Mouse (Mus musculus) T-helper 1 cell (primary cell): Measurements from ENCODE around the gene Dennd1b.

Experiments used
- in situ Hi-C: fragments of 300-600 bp; cut with MboI, MseI; formaldehyde crosslinking; loops from one replicate; pipeline ENCODE4 v1.15.1; 2025; ENCODE audit warnings: high pct_unique_total_duplicates

Gene Dennd1b

DNA sequence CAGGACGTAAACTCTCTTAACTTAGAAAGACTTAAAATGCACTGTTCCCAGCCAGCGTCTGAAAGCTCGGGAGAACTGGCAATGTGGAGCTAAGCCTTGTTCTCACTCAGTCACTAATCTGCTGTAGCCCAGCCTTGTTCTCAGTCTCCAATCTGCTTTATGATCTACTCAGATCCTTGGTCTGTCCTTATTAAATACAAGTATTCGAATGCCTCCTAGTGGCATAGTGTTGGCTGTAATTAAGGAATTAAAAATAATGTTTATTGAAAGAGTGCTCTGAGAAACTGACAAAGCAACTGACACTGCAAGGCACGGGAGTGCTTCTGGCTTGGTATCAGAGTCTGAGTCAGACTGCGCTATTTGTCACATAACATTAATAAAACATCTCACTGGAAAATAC, 116.3 kb downstream of the Dennd1b start:
- in situ Hi-C loops: no loop called here

DNA sequence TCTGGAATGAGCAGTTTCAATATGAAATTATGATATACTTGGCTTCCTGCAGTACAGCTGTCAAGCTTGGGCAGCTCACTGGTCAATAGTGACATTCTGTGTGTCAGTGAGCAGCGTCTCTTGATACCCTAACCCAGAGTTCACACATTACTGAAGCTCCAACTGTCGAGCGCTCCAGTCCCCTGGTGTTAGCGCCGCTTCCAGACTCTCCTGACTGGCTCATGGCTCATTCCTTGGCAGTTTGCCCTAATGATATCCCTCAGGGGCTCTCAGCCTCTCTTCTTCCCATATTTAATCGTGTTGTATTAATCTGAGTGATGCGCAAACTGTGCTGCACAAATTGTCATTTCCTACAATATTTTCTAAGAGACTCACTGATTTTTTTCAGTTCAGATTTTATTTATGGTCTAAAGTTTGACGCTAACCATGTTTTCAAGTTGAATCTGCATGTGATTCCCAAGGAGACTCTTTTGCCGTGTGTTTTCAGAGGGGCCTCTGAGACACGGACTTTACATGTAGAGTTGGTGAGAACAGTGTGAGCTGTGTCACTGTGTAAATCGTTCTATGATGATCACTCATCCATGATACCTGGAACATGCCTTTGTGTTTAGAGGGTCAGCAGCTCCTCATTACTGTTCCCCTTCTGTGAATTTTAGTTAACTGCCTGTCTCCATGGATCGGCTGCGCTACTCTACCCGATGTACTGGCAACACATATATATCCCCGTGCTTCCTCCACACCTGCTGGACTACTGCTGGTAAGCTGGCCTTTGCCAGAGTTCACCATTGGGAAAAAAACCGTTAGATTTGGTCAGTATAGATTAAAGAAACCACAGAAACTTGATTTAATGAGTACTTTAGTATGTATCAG, 117.5 kb downstream of the Dennd1b start:
- in situ Hi-C loops: no loop called here

DNA sequence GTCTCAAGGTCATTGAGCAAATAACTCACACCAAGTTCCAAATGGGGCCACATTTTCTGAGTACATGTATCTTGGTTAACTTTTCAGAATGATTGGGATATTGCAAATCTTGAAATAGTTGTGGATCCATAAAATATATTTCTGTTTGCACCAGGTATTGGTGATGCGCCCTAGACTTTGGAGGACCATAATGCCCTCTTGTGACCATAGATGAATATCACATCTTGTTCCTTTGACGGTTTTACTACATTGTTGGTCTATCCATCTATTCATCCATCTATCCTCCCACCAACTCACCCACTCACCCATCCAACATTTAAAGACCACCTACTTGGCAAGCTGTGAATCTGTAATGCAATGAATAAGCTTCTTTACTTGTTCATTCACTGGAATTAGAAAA, 120.1 kb downstream of the Dennd1b start:
- in situ Hi-C loops: no loop called here

DNA sequence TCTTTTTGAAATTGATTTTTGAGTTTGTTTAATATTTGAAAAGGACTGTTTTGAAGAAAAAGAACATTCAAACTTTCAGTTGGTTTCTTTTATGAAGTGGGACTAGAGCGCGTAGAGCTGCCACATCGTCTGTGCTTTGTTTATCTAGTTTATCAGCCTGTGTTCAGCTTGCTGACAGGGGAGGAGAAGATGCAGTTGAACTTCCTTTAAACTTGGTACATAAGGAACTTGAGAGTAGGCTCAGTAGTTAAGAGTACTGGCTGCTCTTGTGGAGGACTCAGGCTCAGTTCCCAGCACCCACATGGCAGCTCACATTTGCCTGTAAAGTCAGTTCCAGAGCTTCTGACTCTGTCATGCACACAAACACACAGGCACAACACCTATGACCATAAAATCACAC, 124.3 kb downstream of the Dennd1b start:
- in situ Hi-C loops: no loop called here

DNA sequence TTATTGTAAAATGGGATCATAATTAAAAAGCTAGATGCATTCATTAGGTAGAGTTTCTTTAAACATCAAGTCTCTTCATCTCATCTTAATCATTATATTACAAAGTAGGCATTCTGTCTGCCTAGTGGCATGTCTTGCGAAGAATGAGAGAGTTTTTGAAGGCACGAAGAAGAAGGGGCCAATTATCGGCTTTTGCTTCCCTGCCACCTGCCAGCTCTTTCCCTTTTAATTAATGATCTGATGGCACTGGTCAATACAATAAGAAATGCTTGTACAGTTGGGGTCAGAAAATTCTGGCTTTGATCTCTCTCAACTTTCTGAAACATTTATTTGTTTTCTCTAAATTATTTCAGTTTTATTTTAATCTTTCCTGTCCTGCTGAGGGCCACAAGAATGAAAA, 127.5 kb downstream of the Dennd1b start:
- in situ Hi-C loops: no loop called here

DNA sequence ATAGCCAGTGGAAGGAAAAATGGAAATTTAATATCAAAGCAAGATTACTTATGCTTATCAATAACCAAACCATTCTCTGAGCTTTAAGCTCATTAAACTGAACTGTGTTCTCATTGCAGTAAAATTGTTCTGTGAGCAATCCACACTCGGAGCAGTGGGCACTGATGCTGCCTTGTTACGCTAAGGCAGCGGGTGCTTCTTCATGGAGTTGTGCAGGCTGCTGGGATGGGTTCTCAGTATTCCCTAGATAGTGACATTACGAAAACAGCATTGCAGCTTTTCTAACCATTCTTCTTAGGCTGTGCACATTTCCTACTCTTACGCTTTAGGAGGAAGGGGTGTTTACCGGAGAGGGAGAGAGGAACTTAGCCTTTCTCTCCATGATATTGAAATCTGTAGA, 128.5 kb downstream of the Dennd1b start:
- in situ Hi-C loops: no loop called here

DNA sequence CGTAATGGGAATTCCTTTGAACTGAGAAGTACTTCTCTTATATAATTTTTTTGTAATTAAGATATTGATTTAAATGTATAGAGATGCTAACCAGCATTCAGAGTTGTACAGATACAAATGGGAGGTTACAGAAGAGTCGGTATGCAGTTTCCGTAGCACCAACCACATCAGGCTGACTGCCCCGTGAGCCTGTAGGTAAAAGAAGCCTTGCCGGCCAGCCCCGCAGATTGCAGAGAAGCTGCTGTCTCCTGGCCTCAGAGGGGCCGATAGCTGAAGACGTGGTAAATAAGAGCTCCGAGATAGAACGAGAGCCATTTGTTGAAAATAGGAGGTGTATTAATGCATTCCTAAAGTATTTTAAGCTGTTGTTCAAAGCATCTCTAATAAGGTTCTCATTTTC, 128.9 kb downstream of the Dennd1b start:
- in situ Hi-C loops: no loop called here

DNA sequence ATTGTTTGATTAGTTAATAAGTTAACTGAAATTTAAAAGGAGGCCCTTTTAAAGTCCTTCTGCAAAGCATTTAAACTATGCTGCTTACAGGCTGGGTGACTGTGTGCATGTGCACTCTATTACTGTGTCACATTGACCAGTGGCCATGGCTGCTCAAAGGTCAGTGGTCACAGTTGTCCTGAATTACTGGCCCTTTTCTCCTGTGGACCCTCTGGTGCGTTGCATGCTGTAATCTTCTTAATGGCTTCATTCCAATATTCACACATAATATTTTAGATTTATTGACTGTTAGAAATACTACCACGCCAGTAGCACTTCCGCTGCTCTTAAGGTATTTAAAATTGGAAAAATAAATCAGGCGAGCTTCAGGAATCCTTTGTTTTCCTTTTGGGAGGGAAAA, 129.5 kb downstream of the Dennd1b start:
- in situ Hi-C loops: no loop called here

DNA sequence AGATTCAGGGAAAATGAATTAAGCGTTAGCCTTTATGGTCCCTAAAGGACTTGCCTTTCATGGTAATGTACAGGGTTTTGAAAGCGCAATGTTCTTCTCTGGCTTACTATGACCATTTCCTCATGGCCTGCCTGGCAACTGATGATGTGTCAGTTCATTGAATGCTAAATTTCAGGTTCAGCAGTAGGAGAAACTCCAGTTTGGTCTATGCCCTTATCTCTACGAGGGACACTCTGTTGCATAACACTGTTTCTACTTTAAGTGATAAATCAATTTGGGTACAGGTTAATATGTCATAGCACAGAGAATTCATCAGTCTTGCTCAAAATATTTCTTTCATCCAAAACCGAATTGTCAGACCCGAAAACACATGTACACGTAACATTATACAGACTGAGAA, 133.1 kb downstream of the Dennd1b start:
- in situ Hi-C loops: no loop called here

DNA sequence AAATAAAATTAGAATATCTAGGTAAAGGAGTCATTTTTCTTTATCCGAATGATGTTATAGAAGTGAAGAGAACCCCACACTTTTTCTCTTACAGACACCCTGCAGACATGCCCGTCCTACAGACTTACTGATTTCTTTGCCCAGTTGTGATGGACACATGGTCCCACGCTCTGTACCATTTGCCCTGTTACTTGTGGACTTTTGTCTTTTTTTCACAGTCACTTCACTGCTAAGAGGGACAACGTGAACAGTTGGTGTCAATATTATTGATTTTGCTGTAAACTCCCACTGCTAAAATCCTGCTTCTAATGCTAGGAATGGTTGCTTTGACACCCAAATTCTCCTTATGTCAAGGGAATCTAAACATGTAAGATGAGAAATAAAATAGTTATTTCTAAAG, 134.9 kb downstream of the Dennd1b start:
- in situ Hi-C loops: no loop called here

DNA sequence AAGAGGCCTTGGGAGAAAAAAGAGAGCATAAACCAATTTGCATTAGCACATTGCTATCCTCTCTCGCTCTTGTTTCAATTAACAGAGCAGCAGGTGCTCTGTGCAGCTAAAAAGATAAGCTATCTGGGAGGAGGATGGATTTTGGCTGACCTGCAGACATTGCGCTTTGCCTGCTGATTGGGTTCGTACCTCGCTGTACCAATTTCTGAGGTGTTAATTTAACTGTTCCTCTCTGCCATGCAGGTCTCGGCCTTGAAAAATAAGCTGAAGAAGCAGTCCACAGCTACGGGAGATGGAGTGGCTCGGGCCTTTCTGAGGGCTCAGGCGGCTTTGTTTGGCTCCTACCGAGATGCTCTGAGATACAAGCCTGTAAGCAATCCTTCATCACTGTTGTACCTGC, 138.5 kb downstream of the Dennd1b start:
- in situ Hi-C loops: no loop called here

DNA sequence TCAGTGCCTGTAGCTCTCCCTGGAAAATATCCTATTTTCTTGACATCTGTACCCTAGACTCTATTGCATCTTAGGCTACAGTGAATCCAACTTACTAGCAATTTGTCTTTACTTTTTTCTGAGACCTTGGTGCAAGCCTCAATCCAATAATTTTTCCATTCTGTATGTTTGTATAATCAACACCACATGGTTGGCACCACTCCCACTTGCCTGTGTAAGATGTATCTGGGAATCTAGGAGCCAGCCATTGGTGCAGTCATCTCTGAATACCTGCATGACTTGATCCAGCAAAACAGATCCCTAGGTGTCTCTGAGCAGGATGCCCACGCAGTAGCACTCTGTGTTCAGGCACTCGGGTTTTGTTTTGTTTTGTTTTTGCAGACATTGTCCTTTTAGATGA, 145.0 kb downstream of the Dennd1b start:
- in situ Hi-C loops: no loop called here

DNA sequence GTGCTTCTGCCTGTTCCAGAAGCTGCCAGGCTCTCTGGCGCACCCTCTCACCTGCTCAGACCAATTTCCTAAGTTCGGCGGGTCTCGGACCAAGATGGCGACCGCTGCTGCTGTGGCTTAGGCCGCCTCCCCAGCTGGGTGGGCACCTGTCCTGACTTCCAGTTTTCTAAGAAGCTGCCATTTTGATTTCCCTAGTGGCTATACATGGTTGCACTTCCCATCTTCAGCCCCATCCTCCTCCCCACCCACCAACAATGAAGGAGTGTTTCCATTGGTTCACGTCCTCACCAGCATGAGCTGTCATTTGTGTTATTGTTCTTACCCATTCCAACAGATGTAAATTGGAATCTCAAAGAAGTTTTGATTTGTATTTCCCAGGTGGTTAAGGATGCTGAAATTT, 159.4 kb downstream of the Dennd1b start:
- in situ Hi-C loops: no loop called here

DNA sequence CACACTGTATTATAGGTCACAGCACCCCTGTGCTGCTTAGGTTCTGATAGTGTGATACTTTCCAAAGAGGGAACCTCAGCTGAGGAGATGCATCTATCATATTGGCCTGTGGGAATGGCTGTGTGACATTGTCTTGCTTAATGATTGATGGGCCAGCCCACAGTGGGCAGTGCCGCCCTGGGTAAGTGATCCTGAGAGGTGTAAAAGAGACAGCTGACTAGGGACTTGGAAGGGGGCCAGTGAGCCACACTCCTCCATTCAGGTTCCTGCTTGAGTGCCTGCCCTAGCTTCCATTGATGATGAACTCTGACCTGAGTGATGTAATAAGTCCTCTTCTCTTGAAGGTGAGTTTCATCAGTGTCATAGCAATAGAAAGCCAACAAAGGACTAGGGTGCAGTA, 176.4 kb downstream of the Dennd1b start:
- in situ Hi-C loops: no loop called here

DNA sequence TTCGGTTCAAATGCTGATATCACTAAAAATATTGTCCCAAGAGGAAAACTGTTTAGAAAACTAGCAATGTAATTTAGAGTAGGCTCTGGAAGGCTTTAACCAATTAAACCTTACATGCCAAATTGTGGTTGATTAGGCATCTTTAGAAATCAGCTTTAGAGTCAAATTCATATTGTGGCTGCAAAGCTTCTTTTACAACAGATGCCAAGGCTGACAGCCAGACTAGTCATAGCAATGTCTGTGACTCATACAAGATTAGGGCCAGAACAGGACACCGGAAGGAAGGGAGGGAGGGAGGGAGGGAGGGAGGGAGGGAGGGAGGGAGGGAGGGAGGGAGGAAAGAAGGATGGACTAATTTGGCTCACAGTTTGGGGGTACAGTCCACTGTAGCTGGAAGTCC, 182.3 kb downstream of the Dennd1b start:
- in situ Hi-C loops: no loop called here

DNA sequence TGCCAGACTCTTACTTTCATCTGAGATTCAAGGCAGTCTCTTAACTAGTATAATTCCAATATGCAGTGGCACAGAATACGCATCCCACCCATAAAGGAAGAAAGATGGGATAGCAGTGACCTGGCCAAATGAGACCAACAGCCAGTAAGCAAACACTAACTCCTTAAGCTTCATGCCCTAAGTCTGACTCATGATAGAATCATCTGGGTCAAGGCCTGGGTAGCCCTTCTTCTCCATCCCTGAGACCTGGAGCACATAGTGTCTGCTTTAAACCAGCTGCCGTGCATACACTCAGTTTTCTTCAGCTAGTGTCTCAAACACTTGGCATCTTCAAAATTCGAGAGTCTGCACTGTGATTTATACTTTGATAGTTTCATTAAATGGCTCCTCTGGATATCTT, 183.1 kb downstream of the Dennd1b start:
- in situ Hi-C loops: no loop called here

DNA sequence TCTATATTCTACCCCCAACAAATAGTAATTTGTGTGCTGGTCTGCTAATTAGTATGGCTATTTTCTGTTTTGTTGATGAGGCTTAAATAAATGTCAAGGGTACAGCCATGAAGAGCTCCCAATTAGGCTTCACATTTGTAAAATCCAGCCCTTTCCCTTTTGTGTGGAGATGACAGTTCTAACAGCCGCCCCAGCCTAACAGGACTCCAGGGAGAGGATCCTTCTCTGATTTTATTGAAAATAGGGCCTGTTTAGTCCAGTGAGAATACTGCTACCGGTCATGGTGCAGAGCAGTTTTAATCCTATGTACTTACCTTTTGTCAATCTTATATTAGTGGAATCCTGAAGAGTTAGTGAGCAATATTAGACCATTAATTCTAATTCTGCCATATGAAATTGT, 189.8 kb downstream of the Dennd1b start:
- in situ Hi-C loops: no loop called here

DNA sequence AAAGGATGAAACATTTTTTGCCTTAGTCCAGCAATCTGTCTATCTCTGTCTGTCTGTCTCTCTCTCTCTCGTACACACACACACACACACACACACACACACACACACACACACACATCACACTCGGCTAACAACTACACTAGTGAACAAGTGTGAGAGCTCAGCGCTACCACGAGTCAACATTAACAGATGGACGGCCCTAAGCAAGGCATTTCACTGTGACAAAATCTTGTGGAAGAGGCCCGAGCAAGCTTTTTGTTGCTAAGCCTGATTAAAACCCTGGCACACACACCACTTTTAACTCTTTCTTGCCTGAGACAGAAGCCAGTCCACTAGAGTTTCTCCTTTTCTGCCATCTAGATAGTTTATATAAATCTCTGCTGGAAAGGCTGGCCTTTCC, 190.3 kb downstream of the Dennd1b start:
- in situ Hi-C loops: no loop called here

DNA sequence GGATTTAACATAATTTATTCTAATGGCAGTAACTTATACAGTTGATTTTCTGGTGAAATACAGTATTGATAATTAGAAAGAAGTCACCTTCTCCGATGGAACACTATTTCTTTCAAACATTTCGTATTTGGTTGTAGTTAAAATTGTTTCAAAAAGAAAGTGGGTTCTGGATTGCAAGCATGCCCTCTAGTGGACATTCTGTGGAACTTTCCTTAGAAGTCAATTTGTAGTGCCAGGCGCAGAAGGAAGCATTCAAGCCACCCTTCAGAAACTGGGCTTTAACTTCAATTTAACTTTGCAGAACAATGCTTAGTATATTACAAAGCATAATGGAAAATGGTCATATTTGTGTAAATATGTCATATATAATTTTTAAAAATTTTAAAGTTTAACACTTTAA, 193.2 kb downstream of the Dennd1b start:
- in situ Hi-C loops: no loop called here

DNA sequence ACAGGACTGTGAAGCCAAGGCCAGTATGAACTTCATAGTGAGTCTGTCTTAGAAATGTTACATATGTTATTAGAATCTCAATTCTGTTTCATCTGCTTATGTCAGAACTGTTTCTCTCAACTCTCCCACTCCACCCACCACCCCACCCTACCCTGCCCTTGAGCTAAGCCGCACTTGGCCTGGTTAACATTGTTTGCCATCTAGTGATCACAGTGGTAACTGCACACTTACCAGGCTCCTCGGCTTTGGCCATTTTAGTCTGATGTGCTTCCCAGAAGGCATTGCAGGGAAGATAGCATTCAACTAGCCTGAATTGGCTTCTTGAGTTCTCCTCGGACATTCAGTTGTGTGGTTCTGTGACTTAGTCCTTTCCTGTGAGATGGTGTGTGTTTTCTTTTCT, 198.4 kb downstream of the Dennd1b start:
- in situ Hi-C loops: loop anchor here (5.0 kb wide), 2 partner anchors 101 to 309 kb away; no protein-coding TSS in a partner anchor

DNA sequence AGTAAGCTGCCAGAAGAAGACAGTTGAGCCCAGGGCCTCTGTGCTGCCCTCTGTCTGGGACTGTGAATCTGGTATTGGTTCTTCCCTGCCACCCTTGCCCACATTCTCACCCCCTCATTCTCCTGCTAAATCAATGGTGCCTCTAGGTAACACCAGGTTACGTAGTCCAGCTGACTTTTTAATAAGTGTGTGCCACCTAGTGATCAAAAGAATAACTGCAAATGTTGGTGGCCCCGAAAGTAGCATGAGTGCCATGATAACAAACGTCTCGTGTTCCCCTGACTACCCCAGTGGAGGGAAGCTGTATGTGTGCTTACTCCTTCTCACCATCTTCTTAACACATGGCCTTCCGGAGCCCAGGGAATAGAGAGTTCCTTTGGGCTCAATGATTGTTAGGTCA, 199.6 kb downstream of the Dennd1b start:
- in situ Hi-C loops: loop anchor here (5.0 kb wide), 2 partner anchors 99 to 311 kb away; no protein-coding TSS in a partner anchor

DNA sequence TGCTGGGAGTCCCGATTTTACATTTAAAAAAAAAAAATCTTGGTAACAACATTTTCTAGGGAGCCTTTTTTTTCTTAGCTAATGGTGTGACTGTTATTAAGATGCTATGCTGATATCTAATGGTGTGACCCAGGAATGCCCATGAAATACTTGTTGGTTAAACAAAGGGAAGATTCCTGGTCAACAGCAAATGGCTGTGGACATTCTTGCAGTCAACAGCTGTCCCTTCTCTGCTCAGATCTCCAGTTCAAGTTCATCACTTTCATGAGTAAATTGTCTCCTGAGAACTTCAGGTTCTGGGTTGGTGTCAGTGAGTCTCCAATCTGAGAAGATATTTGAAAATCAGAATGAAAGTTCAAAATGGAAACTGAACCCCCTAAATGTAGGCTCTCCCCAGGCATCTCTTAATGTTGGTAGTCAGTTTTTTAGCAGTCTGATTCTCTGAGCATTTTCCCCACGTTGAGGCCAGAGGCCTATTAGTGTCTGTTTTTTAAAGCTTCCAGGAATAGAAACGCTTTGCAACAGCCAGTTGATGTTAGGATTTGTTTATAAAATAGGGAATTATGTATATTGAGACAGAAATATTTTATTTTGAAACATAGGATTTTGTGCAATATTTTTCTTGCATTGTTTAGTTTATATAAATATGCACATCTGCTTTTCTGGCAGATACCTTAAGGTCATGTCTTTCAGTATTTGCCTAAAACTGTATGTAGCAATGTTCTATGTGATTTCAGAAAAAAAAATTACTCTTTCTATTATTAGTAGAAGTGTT, 211.0 kb downstream of the Dennd1b start:
- in situ Hi-C loops: no loop called here

DNA sequence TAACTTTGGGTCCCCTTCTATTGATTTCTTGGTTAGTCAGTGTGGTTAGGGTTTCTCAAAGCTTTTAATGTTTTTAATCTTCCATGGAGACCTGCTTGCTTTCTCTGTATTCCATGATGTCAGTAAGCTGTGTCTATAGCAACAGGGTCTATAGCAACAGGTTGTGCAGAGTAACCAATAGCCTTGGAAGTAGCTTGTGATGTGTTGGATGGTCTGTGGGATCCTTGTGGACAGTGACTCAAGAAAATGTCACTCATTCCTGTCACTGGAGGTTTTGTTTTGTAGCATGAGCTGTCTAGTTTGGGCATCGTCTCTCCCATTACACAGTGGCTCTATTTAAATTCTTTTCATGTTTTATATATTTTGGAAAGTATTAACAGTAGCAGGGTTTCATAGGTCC, 216.5 kb downstream of the Dennd1b start:
- in situ Hi-C loops: no loop called here
